Mouse (Mus musculus): ENCODE data around the gene Tenm4.

Gene Tenm4

DNA sequence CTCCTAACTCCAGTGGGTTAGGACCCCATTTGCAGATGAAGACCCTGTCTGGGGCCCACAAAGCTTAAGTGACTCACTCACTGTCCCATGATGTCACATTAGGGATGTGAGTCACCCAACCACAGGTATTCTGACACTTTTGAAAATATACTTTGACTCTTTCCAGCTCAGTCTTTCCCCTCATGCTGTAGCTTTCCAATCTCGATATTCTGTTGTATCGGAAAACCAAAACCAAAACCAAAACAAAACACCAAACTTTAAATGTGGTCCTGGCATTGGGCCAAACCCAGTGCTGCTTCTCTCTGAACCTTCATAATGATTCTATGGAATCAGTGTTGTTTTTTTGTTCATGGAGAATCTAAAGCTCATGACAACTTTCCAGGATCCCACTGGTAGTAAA, 536.1 kb downstream of the Tenm4 start:
- DNase-seq: no peak

DNA sequence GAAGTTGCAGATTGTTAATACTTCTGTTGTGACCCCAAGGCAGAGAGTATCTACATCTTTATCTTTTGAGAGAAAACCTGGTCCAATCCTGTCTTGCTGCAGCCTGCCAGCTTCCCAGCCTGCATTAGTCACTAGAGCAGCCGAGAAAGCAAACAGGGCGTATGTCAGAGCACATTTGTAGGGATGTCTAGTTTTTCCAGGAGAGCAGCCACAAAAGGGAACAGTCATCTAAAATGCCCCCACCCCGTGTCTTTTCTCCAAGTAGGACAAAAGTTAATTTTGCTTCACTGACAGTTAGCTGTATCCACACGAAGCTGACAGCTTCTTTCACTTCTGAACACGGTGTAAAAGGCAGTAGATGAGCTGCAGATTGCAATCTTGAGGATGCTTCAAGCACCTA, 537.0 kb downstream of the Tenm4 start:
- no peak for DNase-seq

DNA sequence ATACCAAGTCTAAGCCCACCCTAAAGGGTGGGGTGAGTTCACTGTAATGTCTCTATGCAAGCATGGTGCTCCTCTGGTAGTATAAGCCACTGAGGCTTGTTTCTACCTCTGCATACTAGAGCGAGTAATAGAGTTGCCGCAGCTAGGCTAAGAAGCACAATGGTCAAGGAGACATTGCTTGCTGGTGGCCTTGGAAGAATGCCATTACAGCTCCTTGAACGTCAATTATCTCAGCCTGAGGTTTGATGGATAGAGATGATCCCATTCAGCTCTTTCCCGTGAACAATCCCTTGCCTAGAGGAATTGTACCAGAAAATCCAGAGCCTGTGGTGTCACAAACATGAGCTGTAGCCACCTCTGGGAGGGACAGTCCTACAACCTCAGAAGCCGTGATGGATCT, 537.5 kb downstream of the Tenm4 start:
- DNase-seq: no peak

DNA sequence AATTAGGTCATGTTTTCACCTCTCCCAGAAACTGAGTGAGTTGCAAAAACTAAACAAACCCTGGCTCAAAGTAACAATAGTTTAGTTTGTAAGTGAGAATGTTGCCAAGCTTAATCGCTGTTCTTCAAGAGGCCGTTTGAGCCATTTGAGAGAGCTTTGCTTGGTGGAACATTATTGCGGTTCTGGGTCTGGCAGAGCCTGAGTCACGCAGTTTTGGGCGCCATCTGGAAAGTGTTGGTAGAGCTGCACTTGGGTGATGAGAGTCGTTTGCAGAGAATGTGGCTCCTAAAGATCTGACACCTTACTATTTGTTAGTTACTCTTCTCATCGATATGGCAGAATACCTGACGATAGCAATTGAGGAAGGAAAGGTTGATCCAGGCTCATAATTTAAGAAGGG, 537.9 kb downstream of the Tenm4 start:
- no peak for DNase-seq

DNA sequence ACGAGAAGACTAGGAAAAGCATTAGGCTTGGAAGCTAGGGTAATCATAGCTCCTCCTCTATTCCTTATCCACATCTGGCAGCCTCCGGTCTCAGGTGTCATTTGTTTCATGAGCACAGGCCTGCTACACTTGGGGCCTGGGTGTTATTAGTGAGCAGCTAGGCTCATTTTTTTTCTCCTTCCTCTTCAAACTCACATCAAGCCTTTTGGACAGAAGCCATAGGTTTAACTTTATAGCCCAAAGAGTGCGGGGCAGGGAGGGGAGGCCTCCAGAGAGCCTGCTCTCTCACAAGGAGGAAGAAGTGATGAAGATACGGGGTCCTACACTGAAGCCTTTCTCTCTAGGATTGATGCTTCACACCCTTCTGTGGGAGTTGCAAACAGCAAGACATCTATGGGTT, 538.8 kb downstream of the Tenm4 start:
- DNase-seq: no peak

DNA sequence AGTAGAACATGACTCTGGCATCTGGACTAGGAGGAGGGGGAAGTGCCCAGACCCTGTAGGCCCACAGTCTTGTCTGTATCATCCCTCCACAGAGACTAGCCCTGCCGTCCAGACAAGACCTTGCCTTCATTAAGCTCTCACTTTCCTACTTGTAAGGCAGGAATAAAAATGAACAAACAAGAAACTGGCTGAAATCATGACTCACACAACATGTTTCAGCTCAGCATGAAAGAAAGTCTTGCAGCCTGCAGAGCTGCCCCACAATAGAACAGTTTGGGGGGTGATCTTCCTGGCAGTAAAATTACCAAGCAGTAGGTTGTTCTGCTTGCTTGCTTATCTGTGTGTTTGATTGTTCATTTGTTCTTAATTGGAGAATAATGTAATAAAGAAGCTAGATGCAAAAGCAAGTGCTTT, 539.6 kb downstream of the Tenm4 start:
- DNase-seq: no peak

DNA sequence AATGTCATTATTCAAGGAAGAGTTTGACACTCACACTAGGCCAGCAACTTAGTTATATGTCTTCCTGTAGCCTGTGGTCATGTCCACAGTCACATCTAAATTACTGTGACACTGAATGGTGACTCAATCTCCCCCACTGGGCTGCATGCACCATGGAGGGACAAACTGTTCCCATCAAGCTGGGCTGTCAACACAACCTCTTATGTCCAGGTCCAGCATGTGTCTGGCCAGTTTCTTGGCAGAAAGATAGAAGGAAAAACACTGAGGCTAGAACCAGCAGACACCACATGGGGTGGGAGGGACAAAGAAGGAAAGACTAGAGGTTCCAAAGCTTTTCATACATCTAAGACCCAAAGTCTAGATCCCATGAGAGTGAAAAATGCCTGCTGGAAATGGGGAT, 541.8 kb downstream of the Tenm4 start:
- DNase-seq: no peak

DNA sequence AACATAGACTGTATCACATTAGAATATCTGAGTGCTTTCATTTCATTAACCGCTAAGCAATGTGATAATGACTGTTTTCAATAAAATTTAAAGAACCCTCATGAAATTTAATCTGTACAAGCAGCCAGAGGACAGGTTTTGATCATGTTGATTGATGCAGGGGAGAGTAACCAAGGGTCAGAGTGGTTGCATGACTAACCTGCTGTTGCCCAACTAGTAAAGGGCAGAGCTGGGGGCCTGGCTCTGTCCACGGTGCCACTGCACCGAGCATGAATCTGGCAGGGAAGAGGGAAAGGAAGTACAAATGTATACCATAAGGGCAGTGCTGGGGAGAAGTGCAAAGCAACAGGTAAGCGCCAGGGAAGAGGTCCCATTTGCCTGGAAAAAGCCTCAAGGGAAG, 545.9 kb downstream of the Tenm4 start:
- DNase-seq: no peak

DNA sequence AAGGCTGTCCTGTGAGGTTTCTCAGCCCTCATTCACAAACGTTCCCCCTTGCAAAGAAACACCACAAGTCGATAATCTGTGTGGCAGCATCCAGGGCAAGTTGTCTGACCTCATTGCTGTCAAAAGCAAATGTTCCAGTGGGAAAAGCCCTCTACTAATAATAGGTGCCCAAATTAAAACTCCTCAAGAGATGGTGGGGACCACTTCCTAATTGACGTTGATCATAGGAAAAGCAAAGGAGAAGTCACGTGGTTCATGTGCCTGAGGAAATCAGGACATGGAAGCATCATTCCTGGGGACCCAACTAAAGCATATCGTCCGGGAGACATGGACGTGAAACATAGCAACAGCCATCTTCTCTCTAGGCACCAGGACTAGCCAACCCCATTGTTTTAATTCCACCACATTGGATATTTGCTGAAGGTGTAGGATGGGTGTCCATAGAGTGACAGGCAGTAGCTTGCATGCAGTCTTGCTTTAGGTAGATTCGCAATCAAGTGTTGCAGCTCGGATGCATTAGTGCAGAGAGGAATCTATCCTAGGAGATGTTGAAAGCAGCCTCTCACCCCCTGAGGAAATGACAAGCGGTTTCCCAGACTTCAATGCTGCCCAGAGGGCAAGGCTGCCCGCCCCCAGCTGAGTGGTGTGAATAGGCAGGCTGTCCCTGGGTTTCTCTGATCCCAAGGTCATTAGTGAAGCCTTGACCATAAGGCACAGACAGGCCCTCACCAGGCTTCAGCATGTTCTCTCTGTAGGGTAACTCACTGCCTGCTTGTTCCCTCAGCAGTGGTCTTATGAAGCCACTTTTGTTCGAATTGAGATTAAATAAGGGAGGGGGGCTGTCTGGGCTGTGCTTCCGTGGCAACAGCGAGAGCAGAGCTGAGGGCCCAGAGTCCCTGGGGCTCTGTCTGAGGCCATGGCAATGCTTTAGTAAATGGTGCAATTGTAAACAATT, 547.4 kb downstream of the Tenm4 start:
- DNase-seq: peak; percentile 70

DNA sequence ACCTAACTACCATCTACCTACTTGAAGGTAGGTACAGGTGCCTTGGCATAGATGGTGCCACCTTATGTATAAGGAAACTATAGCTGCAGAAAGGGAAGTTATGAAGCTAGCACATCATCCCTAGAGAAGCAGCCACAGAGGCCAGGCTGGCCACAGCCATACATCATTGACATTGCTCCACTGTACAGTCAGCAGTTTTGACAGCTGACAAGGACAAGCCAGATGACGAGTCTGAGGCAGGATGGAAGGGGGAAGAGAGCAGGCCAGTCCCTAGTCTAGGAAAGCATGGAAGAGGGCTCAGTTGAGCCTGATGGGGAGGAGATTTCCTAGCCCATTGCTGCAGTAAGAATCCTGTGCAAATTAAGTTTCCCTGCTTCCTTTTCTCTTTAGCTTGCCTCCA, 548.9 kb downstream of the Tenm4 start:
- DNase-seq: no peak

DNA sequence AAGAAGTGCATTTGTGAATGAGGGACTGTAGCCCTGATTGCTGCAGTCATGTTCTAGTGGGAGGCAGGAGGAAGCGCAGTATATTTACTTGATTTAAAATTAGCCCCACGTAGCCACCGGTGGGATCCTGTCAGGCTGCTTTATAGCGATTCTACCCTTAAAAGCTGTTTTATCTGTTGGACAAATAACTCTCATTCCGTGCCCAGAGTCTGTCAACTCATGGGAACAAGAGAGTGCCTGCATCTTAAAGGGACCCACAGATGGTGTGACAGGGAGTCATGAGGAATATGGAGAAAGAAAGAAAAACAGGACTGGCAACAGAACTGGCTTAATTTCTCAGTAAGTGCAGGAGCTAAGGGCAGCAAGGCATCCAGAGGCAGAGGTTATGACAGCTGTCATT, 549.4 kb downstream of the Tenm4 start:
- DNase-seq: no peak

DNA sequence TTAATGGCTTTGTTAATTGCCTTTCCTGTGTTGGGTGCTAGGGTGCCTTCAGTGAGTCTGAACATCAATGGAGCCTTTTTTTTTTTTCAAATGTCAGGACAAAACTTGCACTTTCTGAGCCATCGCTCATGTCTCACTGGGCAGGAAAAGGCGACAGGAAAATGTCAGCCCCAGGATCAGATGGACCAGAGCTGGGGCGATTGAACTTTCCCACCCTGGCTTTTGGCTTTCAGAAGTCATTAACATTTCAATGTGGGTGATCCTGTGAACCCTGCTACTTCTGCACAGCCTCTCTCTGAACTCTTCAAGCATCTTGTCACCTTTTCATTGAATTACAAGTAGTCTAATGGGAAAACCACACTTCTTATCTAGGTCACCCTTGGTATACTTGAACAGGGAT, 551.8 kb downstream of the Tenm4 start:
- DNase-seq: no peak

DNA sequence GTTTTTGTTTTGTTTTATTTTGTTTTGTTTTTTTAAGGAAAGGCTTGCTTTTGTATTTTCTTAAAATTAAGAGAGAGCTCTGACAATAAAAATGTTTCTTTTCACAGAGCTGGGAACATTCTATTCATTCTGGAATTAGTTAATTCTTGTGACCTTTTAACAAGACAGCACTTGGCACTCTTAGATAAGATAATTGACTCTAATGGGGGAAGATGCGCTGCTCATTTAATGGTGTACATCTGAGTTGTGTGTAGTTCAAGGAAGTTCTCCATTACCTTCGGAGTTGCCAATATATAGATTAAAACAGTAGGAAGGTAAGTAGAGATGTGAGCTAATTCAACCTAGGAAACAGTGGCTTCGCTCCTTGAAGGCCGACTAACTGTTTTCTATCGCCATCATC, 554.6 kb downstream of the Tenm4 start:
- DNase-seq: no peak

DNA sequence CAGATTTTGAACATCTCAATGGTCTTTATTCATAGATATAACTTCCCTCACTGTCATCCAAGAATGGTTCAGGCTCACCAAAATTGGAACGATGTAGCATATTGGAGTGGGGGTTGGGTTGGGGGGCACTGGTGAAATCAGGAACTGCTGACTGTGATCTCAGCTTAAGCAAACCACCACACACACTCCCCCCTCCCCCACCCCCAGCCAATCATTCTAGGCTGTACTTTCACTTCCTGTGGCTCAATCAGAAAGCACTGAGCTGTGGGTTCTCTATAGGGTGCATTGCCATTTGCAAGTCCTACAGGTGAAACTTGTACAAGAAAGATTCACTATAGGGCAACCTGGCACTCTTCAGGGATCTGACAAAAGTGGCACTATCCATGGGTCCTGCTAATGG, 559.3 kb downstream of the Tenm4 start:
- DNase-seq: no peak

DNA sequence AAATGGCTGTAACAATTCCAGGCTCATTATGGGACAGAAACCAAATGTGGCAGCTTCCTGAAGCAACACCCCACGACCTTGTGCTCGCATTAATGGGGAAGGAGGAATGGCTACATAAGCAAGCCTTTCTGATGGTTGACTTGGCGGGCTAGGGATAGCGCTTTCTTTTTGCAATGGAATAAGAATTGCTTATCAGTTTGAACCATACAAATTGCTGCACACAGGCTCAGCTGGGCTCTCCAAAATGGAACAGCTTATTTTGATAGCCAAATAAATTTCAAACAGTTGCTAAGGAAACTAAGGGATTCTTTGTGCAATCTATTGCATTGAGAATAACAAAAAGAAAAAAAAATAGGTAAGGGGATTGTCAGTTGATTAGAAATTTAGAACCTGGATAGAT, 560.9 kb downstream of the Tenm4 start:
- DNase-seq: no peak

DNA sequence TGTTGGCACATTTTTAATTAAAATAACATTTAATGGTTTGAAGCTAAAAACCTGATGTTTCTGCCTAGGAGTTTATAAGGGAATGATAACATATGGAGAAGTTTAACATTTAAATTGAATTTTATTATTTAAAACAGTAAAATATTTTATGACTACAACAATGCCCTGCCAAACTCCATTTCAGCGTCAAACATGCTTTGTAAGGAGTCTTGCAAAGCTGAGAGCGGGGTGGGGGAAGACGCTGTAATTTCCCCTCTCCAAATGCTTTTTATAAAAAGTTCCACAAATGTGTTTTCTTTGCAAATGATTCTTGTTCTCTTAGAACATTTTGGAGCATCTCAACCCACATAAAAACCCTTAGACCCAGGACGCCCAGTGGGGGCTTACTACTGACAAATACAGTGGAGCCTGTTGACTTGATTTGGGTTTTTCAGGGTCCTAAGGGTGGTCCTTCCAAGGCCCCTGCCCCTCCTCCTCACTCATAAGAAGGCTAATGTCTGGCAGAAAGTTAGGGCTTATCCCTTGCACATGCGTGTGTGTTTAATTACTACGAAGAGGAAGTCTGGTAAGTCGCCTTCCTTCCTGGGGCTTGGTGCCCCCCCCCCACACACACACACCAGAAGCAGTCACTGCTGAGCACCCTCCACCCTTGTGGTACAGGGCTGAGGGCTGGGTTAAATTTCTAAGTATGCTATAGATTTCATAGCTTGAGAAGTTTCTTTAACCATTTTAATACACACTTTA, 563.4 kb downstream of the Tenm4 start:
- no peak for DNase-seq

DNA sequence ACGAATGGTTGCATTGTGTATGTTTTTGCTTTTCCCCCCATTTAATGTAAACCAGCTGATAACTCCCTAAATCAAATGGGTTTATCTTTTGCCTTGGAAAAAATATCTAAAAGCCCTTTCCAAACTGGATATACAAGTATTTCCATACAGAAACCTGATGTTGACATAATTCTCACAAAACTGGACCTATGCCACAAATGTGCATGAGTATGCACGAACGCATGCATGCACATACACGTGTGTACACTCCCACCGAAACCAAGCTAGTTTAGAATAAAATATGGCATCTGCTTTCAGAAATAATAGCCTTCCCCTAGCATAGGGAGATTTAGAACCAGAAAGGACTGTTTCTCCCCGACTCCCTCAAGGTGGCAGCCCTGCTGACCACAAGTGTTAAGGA, 569.6 kb downstream of the Tenm4 start:
- DNase-seq: no peak

DNA sequence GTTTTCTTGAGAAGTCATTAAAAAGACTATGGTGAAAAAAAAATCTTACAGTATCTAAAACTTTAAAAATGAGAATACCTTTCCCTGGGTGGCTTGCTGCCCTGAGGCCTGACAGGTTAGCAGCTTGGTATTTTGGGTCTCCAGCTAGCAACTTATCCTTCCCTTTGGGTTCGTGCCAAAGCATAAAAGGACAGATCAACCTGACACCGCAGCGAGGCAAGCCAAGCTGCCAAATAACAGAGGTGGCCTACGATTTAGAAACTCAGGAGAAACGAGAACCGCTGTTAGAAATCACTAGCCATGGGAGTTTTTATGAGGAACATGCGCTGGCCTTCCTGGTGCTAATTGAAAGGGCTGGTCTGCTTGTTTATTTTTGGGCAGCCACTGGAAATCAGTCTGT, 571.2 kb downstream of the Tenm4 start:
- no peak for DNase-seq

DNA sequence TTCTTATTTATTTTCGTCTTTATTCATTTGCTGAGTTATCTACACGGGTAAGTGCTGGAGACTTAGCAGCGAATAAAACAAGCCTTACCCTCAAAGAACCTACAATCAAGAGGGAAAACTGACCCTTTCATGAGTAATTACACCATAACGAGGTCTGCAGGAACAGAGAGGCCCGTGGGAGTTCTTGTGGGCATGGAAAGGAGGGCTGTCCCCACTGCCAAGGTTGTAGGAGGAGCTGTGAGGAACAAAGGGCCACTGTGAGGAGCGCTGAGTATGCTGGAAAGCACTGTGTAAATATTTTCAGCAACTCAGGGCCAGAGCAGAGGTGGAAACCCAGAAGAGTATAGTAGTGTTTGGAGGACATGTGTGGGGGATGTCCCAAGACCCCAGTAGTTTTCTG, 574.9 kb downstream of the Tenm4 start:
- DNase-seq: peak; percentile 80

DNA sequence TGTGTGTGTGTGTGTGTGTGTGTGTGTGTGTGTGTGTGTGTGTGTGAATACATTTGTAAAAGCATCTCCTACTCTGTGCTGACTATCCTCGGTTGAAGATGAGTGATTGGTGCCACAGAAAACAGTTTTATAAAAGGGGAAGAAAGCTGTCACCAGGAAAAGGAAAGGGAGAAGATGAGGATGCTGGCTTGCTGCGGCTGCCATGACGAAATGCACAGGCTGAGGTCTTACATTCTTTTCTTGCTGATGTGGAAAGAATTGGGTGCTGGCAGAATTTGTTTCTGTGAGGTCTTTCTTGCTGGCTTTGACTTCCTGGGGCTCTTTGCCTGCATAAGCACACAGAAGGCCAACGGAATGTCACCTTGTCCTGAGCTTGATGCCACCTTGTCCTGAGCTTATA, 575.7 kb downstream of the Tenm4 start:
- no peak for DNase-seq

DNA sequence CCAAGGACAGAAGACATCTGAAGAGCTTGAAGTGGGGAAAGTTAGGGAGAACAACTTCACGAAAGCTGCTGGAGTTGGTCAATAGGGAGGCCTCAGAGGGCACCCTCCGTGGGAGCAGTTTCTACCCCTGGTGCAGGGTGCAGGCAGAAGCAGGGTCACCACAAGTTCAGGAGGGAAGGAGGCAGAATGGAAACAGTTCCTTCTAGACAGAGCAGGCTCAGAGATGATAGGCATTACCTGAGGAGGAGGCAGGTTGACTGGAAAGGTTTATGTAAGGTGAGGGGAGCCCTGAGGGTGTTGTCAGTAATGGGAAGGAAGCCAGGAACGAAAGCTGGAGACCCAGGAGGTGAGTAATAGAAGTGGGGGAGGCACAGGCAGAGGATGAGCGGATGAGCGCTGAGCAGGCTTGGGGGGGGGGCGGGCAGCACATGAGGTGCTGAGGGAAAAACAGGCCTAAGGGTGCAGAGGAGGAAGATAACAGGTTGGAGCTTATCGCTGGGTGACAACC, 577.5 kb downstream of the Tenm4 start:
- DNase-seq: no peak

DNA sequence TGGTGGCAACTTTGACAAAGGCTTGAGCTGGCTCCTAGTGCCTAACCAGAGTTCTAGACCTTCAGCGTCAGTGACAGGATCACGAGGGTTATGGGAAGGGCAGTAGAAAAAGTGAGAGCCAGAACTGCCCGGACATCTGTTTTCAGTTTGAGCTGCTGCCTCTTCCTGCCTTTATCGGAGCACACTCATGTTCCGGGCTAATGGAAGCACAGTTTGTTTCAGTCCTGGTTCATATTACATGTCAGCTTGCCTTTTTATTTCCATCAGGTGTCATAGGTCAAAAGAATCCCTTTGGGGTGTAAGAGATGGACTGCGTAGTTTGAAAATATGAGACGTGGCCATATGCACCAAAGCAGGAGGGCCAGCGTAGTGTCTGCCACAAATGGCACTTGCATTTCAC, 578.7 kb downstream of the Tenm4 start:
- DNase-seq: peak; percentile 78

DNA sequence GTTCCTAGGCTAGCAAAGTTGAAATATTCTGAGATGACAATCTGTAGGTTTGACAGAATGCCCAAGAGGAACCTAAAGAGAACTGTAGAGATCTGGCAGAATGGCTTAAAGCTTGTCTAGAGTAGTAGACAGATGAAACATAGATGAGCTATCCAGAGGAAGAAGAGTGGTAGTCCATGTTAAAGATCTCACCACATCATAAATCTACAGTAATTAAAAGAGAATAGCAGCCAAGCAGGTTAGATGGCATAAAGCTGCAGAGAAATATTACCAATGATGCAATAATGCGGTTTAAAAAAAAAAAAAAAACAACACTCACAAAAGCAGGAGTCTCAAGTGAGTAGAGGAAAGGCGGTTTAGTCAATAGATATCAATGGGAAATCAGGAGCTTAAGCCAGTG, 580.2 kb downstream of the Tenm4 start:
- no peak for DNase-seq

DNA sequence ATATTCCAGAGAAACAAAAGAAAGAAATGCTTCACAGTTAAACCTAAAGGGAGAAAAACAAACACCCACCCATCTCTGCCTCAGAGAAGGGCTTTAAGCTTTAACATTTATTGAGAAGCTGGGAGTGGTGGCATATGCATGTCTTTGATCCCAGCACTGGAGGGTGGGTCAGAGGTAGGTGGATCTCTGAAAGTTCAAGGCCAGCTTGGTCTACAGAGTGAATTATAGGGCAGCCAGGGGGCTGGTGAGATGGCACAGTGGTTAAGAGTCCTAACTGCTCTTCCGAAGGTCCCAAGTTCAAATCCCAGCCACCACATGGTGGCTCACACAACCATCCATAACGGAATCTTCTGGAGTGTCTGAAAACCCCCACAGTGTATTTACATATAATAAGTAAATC, 581.7 kb downstream of the Tenm4 start:
- no peak for DNase-seq

All from embryo, embryonic 11 days (tissue).